Mouse (Mus musculus) adipocyte (in vitro differentiated cells): ENCODE data around the gene Nudt19.
A peak's percentile ranks its signal among the peaks of the same experiment; 100 is the strongest.
"Not testable (repeated sequence)": the region's sequence is repeated elsewhere in the genome, so short reads cannot be mapped to it uniquely, and the experiment has no call there.

Experiments used
- DNase-seq: peaks from one replicate; pipeline ENCODE4 v3.0.0-alpha.2; 2016; ENCODE audit warnings: low spot score

Gene Nudt19

DNA sequence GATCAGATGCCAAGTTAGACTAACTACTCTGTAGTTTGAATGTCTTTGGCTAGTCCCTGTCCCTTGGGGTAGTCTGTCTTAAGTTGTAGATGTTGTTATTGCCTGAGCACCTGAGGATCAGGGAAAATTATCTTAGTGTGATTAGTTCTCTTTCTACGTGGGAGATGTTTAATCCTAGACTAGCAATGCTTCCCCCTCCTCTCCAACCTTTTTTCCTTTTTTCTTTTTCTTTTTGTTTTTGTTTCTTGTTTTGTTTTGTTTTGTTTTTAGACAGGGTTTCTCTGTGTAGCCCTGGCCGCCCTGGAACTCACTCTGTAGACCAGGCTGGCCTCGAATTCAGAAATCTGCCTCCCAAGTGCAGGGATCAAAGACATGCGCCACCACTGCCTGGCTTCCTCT, at the start of gene Nudt19:
TSS of gene Nudt19 (minus strand) at position 100 of the 399 bp plus-strand sequence.
- DNase-seq: no peak

DNA sequence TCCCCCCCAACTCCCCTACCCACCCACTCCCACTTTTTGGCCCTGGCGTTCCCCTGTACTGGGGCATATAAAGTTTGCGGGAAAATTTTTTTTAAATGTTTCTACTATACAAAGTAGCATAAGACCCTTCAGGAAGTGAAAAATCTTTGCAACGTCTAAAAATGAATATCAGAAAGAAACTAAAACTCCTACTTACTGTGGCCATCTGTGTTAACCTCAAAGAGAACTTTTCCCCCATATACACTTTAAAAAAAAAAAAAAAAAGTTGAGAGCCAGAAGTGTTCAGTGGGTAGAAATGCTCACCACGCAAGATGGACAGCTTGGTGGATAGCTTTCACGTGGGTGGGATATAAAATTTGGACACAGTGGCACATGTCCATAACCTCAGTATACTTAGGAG, 46.7 kb upstream of the Nudt19 start:
- DNase-seq: no peak

DNA sequence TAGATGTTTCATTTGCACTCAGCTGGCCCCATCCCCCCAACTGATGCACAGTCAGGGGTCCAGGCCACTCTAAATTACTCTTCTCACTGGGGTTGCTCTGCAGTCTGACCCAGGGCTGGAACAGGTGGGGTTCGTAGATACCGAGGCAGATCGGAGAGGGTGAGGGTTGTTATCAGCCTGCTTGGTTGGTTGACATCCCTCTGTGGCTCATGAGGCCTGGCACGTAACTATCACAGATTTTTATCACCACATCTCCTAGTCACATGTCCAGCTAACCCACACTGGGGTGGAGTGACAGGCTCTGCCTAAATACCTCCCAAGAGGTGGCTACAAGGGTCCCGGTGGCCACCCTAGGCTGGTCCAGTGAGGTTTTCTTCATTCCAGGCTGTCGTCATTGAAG, 45.0 kb upstream of the Nudt19 start:
- no peak for DNase-seq

DNA sequence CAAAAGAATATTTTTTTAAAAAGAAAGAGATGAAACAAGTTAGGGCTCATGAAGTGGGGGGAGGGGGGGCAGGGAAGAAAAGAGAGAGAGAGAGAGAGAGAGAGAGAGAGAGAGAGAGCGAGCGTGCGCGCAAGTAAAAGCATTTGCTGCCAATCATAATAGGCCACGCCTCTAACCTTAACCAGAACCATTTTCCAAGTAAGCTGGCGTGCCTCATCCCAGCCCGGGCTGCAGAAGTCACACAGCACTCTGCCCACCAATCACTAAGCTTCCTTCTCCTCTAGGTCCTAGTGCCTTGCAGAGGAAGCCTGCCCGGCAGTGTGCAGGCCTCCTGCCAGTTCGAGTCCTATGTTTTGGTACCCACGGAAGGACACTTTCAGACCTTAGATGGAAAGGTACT, 43.9 kb upstream of the Nudt19 start:
- DNase-seq: no peak

DNA sequence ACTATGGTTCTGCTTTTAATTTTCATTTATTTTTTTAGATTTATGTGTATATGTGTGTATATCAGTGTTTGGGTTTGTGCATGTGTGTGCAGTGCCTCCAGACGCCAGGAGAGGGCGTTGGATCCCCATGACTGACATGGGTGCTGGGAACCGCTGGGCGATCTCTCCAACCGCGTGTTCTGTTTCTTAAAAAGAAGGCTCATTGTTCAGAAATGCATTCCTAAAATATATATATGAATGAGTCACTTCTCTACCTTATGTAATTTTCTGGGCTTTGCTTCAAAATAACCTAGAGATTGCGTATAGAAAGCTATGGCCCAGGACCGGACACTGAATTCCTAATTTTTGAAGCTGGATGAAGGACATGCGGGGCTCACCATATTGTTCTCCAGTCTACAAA, 43.4 kb upstream of the Nudt19 start:
- DNase-seq: no peak

GRCm38 (mm10) chr7:35594311-35594710, 38.2 kb upstream of the Nudt19 start:
- DNase-seq: no peak

DNA sequence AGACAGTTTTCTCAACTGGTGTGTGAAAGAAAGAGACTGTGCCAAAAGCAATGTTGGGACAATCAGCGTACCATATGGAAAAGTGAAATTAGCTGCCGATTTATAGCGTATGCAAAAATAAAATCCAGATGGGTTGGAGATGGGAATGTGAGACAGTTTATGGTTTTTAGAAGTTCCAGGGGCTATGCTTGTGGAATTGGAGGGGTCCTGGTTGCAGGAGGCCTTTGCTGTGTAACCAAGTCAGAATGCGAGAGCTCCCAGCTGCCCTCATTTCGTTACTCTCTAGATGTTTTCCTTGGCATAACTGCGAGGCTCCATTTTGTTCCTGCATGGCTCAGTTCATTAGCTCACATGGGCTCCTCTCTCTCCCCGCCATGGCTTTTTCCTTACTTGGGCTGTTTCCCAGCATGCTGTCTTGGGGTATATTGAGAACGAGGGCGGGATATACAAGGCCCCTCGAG, 34.7 kb upstream of the Nudt19 start:
- DNase-seq: peak; percentile 67

DNA sequence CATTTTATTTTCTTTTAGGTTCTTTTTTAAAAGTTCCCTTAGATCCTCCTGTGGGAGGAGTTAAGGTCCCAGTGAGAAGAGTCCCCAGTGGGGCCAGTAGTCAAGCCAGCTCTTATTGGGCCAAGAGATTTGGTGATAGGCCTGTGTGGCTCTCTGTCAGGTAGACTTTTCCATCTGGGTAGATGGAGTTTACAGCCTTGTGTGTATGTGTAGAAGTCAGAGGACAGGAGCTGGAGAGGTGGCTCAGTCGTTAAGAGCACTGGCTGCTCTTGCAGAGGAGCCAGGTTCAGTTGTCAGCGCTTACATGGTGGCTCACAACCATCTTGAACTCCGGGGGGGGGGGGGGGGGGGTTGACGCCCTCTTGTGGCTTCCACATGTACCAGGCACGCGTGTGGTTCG, 33.4 kb upstream of the Nudt19 start:
- DNase-seq: no peak

GRCm38 (mm10) chr7:35588680-35589428, 32.8 kb upstream of the Nudt19 start:
- no peak for DNase-seq

DNA sequence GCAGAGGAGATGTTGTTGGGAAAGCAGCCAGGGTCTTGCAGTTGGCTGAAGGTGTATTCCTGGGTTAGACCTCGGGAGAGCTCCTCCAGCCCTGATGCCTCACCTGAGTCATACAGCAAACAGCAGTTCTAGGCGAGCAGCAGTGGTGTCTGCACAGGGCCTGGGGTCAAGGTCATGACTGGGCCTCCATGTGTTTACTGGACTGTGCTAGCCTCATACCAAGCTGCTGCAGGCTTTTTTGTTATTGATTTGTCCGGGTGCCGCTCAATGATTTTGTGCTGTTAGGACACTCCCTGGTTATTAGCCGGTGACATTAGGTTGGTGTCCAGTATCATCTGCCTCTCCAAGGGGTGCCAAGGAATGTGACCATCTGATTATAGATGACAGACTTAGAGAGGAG, 31.6 kb upstream of the Nudt19 start:
- DNase-seq: no peak

DNA sequence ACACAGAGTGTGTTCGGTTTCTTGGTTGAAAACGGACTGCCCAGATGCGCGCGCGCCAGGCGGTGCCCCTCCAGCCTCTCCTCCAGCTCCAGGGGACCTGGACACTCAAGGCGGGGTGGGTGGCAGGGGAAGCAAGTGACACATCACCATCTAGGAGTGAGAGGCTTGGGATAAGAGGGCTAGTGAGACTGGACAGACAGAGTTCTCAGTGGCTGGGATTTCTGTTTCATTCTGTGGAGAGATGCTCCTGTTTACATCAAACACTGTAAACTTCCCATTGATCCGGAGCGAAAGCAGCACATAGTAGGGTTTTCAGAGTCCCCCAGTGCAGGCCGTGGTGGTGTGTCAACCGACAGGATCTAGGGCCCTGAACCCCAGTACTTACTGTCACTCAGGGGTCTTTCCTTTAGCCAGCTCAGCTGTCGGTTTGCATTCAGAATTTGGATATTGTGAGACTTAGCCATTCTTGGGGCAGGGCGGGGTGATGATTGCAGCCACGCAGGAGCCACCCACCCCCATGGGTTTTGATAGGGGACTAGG, 30.9 kb upstream of the Nudt19 start:
- DNase-seq: no peak

- peak; percentile 95 for DNase-seq
These were observed 30.2 kb upstream of the Nudt19 start, which contains the start of gene Ankrd27 for GRCm38 (mm10) chr7:35586055-35586905. Gene Ankrd27, plus strand, starts transcription at chr7:35586244.

GRCm38 (mm10) chr7:35585191-35586054, 29.3 kb upstream of the Nudt19 start, which contains the start of gene Rgs9bp:
Gene Rgs9bp, minus strand, starts transcription at chr7:35585582.
- no peak for DNase-seq

DNA sequence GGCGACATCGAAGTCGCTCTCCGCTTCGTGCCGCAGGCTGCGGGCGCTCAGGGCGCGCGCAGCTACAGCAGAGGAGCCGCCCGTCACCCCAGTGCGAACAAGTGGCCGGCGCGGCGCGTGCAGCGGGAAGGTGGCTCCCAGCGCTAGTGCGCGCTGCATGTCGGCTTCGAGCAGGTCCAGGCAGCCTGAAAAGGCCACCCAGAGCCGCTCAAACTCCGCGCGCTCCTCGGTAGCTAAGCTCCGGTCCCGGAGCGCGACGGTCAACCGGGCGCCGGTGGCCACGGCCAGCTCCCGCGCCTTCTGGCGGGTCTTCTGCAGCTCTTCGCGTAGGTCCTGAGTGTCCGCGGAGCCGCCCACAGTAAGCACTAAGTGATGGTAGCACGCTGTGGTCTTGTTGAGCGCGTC, 28.7 kb upstream of the Nudt19 start:
- DNase-seq: no peak

GRCm38 (mm10) chr7:35584068-35584785, 28.1 kb upstream of the Nudt19 start:
- no peak for DNase-seq

DNA sequence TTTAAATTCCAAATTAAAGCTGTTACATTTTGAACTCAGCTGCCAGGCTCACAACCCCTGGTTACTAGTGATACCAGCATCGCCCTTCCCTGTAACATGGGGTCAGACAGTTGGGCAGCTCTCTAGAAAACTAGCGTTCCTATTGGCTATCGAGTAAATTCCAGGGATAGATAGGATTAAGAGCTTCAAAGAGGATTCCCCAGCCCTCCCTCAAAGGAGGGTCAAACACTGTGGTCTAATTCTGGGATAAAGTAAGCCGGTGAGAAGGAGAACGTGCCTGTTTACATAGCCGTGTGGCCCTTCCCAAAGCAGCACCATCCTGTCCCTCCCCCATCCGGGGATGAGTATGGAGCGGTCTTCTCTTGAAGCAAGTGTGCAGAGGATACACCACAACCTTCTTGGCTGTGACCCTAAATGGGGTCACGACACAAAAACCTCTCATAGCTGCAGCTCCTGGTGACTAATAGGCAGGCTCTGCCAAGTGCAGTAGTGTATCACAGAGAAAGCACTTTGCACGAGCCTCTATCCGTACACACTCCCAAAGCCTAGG, 27.4 kb upstream of the Nudt19 start:
- no peak for DNase-seq

DNA sequence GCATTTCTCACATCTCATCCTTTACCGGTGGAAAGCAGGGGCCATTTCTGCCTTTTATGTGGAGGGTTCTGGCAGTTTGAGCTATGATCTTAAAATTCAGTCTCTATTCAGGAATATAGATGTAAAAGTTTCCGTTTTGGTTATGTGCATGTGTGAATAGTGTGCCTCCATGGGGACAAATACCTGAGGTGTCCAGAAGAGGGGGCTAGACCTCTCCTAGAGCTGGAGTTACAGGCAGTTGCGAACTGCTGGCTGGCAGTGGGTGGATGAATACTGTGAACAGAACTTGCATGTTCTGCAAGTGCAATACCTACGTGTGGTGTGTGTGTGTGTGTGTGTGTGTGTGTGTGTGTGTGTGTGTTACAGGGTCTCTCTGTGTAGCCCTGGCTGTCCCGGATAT, 26.6 kb upstream of the Nudt19 start:
- DNase-seq: no peak

- DNase-seq: peak; percentile 17
These were observed 23.7 kb upstream of the Nudt19 start for GRCm38 (mm10) chr7:35579849-35580248.

DNA sequence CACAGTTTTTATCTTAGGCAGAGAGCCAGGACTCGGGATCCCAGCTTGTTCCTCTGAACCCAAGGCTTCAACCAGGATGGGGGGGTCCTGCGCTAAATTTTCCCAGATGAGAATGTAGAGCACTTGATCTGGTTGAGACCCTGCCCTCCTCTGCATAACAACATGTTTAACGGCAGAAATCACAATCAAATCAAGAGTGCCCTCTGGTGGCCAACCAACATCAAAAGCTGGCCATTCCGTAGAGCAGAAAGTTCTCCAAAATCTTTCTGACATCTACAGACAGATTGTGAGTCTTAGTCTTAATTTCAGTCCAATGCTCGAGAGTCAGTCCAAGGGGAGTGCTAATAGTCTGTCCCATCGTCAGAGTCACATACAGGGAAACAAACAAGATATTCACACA, 14.8 kb upstream of the Nudt19 start:
- not testable (repeated sequence) for DNase-seq

DNA sequence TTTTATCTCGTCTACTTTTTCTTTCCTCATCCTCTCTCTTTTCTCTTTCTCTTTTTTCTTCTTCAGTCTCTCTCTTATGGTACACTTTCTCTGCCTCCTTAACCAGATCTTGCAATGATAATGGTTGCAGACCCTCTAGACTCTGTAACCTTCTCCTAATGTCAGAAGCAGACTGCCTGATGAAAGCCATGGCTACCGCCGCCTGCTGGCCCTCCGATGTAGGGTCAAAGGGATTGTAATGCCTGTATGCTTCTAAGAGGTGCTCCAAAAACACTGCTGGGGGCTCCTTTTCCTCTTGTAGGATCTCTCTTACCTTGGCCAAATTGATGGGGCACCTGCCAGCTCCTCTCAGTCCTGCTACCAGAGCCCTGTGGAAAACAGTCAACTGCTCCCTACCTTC, 13.6 kb upstream of the Nudt19 start:
- not testable (repeated sequence) for DNase-seq

DNA sequence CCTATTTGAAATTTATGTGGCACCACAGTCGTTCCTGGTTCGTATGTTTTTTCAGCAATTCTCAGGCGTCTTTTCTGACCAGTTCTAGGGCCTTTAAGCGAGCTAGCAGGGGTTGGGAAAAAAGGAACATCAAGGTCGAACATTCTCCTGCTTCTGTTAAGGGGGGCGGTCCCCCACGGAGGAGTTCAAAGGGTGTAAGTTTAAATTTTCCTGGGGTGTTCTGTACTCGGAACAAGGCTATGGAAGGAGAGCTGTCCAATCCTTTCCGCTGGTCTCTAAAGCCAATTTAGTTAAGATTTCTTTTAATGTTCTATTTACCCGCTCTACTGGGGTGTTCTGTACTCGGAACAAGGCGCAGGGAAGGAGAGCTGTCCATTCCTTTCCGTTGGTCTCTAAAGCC, 9.9 kb upstream of the Nudt19 start:
- not testable (repeated sequence) for DNase-seq
